Mouse (Mus musculus) lung, postnatal 0 days (tissue): ENCODE data around the gene Tceal7.

Experiments
- CTCF ChIP-seq: IDR thresholded peaks from 2 replicates; pipeline ENCODE4 v1.5.1; 2016; ENCODE audit warnings: antibody characterized with exemption, mild to moderate bottlenecking
- EP300 ChIP-seq: IDR thresholded peaks from 2 replicates; pipeline ENCODE4 v1.6.1; 2016; ENCODE audit warnings: antibody characterized with exemption, mild to moderate bottlenecking, control low read depth

- TF ChIP-seq CTCF, result no peak
- TF ChIP-seq EP300, result no peak
Measured at GRCm38 (mm10) chrX:136216303-136216702, 1.7 kb downstream of the Tceal7 start.
